Mouse (Mus musculus) cortical plate, adult 2 months (tissue): Measurements from ENCODE around the gene Fermt3. TPM values are rescaled to one million over a fixed set of nuclear protein-coding genes. Genes with fewer than 3 reads are reported as not detected.

Experiments
- H3K27ac ChIP-seq: fragments of 200-500 bp; 2 replicates; pipeline ENCODE4 v1.5.1; 2012; ENCODE audit warnings: low read length, control low read depth, inconsistent platforms; ENCODE audit not compliant: insufficient read depth
- H3K4me1 ChIP-seq: fragments of 200-500 bp; 2 replicates; pipeline ENCODE4 v1.6.1; 2011; ENCODE audit warnings: low read length; ENCODE audit not compliant: control insufficient read depth, insufficient read depth
- H3K4me3 ChIP-seq: fragments of 200-500 bp; 2 replicates; pipeline ENCODE4 v1.5.1; 2011; ENCODE audit warnings: mild to moderate bottlenecking, low read length, control low read depth; ENCODE audit not compliant: insufficient read depth
- CTCF ChIP-seq: fragments of 200-500 bp; IDR thresholded peaks from 2 replicates; pipeline ENCODE4 v1.5.1; 2011; ENCODE audit warnings: mild to moderate bottlenecking, control low read depth, low read length; ENCODE audit not compliant: insufficient read depth; ENCODE audit errors: extremely low read depth
- POLR2A ChIP-seq: fragments of 200-500 bp; IDR thresholded peaks from 2 replicates; pipeline ENCODE4 v1.6.1; 2011; ENCODE audit warnings: mild to moderate bottlenecking, low read length, control low read depth; ENCODE audit not compliant: insufficient read depth; ENCODE audit errors: extremely low read depth
- polyA plus RNA-seq: library from polyadenylated mRNA; depleted of rRNA; stranded (reverse); fragments of >200 nt; gene quantifications from 2 replicates; pipeline ENCODE4 v1.2.3, GENCODE M21; 2012

The Fermt3 gene
- polyA plus RNA-seq, 1 experiment = 6.0 TPM

GRCm38 (mm10) chr19:6974211-6975205, 44.8 kb downstream of the Fermt3 start, which contains the start of gene Ppp1r14b:
Ppp1r14b (plus strand) TSS chr19:6974968.
- Histone ChIP-seq H3K27ac (0 out of 2 replicates have a peak within 1 kb of the TSS, but pooled peaks have one; percentile 4), H3K4me3 (peak within 1 kb of the TSS; percentile 77), H3K4me1 (peaks cover 5% of the 10 kb centered on the region; the same call in 1 of the 2 replicates)
- TF ChIP-seq POLR2A (no peak), CTCF (no peak)

- no peak overlapping the region for H3K27ac ChIP-seq
- H3K4me1 ChIP-seq = peaks cover 3% of the 10 kb centered on the region; the same call in 1 of the 2 replicates
- TF ChIP-seq POLR2A (no peak), CTCF (no peak)
- no peak overlapping the region; the same call in 1 of the 2 replicates for H3K4me3 ChIP-seq
These were observed 45.6 kb downstream of the Fermt3 start for GRCm38 (mm10) chr19:6973581-6974190.

GRCm38 (mm10) chr19:6972247-6972917, 46.9 kb downstream of the Fermt3 start:
- Histone ChIP-seq H3K4me3 (no peak overlapping the region), H3K27ac (no peak overlapping the region), H3K4me1 (peaks cover 3% of the 10 kb centered on the region; the same call in 1 of the 2 replicates)
- TF ChIP-seq CTCF (no peak), POLR2A (no peak)

- Histone ChIP-seq H3K4me1 (peaks cover 2% of the 10 kb centered on the region; the same call in 1 of the 2 replicates), H3K4me3 (no peak overlapping the region), H3K27ac (no peak overlapping the region)
- TF ChIP-seq POLR2A (no peak), CTCF (no peak)
These were observed 47.6 kb downstream of the Fermt3 start for GRCm38 (mm10) chr19:6971644-6972043.

GRCm38 (mm10) chr19:6970460-6971085, 48.7 kb downstream of the Fermt3 start:
- Histone ChIP-seq H3K27ac (no peak overlapping the region), H3K4me3 (no peak overlapping the region; the same call in 1 of the 2 replicates), H3K4me1 (no peaks in the 10 kb centered on the region)
- TF ChIP-seq POLR2A = no peak

GRCm38 (mm10) chr19:6969665-6970381, 49.4 kb downstream of the Fermt3 start:
- H3K27ac ChIP-seq = no peak overlapping the region
- TF ChIP-seq CTCF (0 out of 2 replicates have a peak, but pooled peaks have one; percentile 7), POLR2A (no peak)
- H3K4me3 ChIP-seq = peak overlapping the region; percentile 19
- H3K4me1 ChIP-seq = no peaks in the 10 kb centered on the region

- H3K4me1 ChIP-seq = no peaks in the 10 kb centered on the region
- no peak for TF ChIP-seq CTCF
- no peak for TF ChIP-seq POLR2A
- peak overlapping the region; percentile 19 for H3K4me3 ChIP-seq
- no peak overlapping the region for H3K27ac ChIP-seq
These were observed 50.0 kb downstream of the Fermt3 start for GRCm38 (mm10) chr19:6969291-6969664.

GRCm38 (mm10) chr19:6968491-6969271, 50.6 kb downstream of the Fermt3 start:
- Histone ChIP-seq H3K27ac (no peak overlapping the region), H3K4me1 (no peaks in the 10 kb centered on the region), H3K4me3 (peak overlapping the region; percentile 19; the same call in 1 of the 2 replicates)
- TF ChIP-seq CTCF (no peak), POLR2A (no peak)
